Mouse (Mus musculus): ENCODE measurements around the gene Tmem258. TPM values are rescaled to one million over a fixed set of nuclear protein-coding genes. Genes with fewer than 3 reads are reported as not detected.
"Not testable (repeated sequence)": the region's sequence is repeated elsewhere in the genome, so short reads cannot be mapped to it uniquely, and the experiment has no call there.

Tmem258 gene
- total RNA-seq (2022), result 10 to 100 TPM; 70.4 to 87.1 (median 72.2) TPM

DNA sequence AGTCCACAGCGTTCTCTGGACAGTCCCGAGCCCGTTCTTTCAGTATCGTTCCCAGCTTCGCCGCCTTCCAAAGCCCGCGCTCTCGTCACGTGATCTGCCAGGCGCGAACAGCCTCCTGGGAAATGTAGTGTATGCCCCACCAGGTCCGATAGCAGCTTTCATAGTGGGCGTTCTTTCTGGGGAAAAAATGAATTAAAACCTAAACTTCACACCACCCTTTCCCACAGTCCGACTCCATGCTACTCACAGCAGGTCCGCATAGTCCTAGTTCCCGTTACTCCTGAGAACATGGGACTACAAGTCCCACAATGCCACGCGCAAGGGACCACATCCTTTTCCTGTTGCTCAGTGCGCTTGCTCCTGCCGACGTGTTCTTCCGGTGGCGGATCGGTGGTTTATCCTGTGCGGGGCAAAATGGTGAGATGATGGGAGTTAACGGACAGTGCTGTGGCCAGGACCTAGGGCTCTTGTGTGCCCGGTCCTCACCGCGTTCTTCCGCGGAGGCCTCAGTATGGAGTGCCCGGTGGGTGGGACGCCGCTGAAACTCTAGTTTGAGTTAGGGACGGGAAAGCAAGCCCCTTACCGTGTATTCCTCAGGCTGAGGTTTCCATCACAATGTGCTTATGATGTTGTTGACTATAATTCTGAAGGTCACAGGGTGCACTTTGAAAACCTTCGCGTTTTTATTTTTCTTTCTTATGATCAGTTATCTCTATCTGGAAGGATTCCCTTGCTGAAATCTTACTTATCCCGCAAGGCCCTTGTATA lies at the start of gene Tmem258, which contains the start of gene Fen1:
Gene Tmem258 (plus strand): TSS at position 167 of the 768 bp plus-strand sequence.
Gene Fen1 (minus strand): TSS at position 322 of the 768 bp plus-strand sequence.
- peak; percentile 89 to 91 for DNase-seq (ENCODE audit: low spot score in 2 of 2)

DNA sequence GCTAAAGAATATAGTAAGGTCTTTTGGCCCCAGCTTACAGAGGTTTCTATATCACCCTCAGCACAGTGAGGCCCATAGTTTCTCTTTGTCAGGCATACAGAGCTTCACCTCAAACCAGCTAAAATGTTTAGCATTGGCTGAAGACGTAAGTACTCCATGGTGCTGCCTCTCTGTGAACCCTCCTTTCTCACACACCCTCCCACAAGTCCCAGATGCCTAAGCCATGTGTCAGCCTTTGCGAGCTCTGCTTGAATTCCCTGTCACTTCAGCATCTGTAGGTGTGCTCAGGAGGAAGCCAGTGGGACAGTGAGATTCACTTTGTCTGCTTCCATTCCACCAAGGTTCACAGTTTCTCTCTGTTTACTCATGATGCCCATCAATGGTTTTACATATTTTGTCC lies 46.1 kb upstream of the Tmem258 start:
- no peak for DNase-seq (ENCODE audit: low spot score in 2 of 2)

- no peak for DNase-seq (ENCODE audit: low spot score in 2 of 2)
Measured at GRCm38 (mm10) chr19:10163896-10164295, 39.9 kb upstream of the Tmem258 start.

DNA sequence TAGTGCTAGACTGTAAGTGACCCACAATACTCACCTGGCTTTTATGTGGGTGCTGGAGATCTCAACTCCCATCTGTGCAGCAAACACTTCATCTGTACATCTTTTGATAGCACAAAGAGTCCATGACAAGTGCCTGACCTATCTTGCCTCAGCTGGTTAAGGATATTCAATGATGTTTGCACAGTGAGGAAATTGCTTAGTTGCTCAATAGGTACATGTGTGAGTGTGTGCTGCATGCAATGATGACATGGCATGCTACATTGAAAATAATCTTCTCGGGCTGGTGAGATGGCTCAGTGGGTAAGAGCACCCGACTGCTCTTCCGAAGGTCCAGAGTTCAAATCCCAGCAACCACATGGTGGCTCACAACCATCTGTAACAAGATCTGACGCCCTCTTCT lies 37.9 kb upstream of the Tmem258 start:
- not testable (repeated sequence) for DNase-seq (ENCODE audit: low spot score in 2 of 2)

GRCm38 (mm10) chr19:10167112-10167511 lies 36.7 kb upstream of the Tmem258 start:
- no peak for DNase-seq (ENCODE audit: low spot score in 2 of 2)

GRCm38 (mm10) chr19:10167951-10168350 lies 35.9 kb upstream of the Tmem258 start:
- no peak for DNase-seq (ENCODE audit: low spot score in 2 of 2)

GRCm38 (mm10) chr19:10168441-10168840 lies 35.4 kb upstream of the Tmem258 start:
- DNase-seq (ENCODE audit: low spot score in 2 of 2), result no peak

- no peak for DNase-seq (ENCODE audit: low spot score in 2 of 2)
Measured at GRCm38 (mm10) chr19:10169179-10169578, 34.6 kb upstream of the Tmem258 start.

- not testable (repeated sequence) for DNase-seq (ENCODE audit: low spot score in 2 of 2)
Measured at GRCm38 (mm10) chr19:10169692-10170330, 34.0 kb upstream of the Tmem258 start.

DNA sequence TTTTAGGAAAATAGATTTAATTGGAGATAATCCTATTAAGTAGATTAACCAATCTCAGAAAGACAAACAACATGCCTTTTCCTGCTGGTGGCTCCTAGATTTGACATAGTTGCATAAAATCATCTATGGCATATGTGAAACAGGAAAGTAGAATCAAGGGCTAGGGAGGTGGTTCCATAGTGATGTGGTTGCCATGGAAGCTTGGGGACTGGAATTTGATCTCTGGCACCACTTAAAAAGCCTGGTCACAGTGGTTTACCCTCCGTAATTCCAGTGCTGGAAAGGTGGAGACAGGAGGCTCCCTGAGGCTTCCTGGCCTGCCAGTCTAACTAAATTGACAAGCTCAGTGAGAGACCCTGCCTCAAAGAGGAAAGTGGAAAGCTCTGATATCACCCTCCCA lies 33.3 kb upstream of the Tmem258 start:
- DNase-seq (ENCODE audit: low spot score in 2 of 2), result no peak

DNA sequence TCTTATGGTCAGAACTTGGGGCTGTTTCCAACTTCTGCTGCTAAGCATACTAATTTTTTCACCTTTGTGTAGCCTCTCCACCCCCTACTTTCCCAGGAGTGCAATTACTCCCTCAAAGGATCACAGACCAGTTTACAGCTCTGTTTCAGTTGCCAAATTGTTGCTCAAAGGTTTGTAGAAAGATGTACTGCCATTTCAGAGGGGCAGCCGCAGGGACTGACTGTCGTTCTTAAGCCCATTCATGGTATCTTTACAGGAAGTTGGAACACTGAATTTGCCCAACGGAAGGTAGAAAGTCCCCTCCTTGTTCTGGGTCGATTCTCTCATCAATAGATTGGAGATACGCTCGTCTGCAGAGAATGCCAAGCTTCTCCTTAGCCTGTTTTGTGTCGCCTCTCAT lies 32.5 kb upstream of the Tmem258 start:
- no peak for DNase-seq (ENCODE audit: low spot score in 2 of 2)

GRCm38 (mm10) chr19:10171846-10172245 lies 32.0 kb upstream of the Tmem258 start:
- DNase-seq (ENCODE audit: low spot score in 2 of 2), result peak in 1 of 2 experiments; percentile 69

GRCm38 (mm10) chr19:10173116-10173718 lies 30.6 kb upstream of the Tmem258 start:
- DNase-seq (ENCODE audit: low spot score in 2 of 2), result no peak

DNA sequence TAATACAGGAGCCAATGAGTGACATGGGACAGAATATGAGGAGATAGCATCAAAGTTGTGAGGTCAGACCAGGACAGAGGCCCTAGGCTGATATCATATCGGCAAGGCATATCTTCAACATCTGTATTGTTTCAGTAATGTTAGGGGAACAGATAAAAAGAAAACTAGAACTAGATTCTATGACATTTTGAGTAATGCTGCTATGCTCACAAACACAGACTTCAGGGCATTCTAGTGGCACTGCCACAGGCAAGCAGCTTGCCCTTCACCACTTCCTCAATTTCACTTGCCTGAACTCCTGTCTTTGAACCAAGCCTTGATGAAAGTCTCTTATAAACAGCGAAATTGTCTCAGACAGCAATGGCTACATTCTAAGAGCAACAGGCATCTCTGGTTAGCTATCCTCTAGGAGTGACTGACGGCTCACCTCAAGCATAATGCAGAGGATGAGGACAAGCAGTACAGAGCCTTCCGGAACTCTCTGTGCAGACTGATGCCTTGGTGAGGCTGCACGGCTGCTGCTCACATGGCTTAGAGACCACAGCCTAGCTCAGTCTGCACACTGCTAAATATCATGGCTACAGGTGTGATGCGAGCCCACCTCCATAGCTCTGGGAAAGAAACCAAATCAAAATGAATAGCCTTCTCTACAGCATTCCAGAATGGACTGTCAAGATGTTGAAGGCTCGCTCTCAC lies 29.8 kb upstream of the Tmem258 start:
- DNase-seq (ENCODE audit: low spot score in 2 of 2), result no peak

- no peak for DNase-seq (ENCODE audit: low spot score in 2 of 2)
Measured at GRCm38 (mm10) chr19:10174956-10175355, 28.9 kb upstream of the Tmem258 start.

- no peak for DNase-seq (ENCODE audit: low spot score in 2 of 2)
Measured at GRCm38 (mm10) chr19:10176477-10176876, 27.3 kb upstream of the Tmem258 start.

GRCm38 (mm10) chr19:10176941-10177372 lies 26.9 kb upstream of the Tmem258 start:
- no peak for DNase-seq (ENCODE audit: low spot score in 2 of 2)

DNA sequence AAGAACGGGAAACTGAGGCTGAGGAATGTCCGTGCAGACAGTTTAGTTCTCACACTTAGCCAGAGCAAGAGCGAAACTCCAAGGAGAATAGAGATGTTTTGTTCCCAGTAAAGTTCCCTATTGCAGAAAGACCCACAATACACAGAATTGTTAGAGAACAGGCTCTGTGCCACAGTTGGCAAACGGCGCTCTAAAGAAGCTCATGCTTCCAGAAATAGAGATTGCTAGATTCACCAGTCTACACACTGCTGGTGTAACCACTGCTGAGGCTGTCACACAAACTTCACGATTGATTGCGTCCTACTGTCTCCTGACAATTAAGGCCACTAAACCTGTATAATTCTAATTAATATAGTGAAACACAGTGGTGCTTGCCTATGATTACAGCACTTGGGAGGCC lies 22.6 kb upstream of the Tmem258 start:
- peak in 1 of 2 experiments; percentile 55 for DNase-seq (ENCODE audit: low spot score in 2 of 2)

- DNase-seq (ENCODE audit: low spot score in 2 of 2), result no peak
Measured at GRCm38 (mm10) chr19:10182142-10182541, 21.7 kb upstream of the Tmem258 start.

DNA sequence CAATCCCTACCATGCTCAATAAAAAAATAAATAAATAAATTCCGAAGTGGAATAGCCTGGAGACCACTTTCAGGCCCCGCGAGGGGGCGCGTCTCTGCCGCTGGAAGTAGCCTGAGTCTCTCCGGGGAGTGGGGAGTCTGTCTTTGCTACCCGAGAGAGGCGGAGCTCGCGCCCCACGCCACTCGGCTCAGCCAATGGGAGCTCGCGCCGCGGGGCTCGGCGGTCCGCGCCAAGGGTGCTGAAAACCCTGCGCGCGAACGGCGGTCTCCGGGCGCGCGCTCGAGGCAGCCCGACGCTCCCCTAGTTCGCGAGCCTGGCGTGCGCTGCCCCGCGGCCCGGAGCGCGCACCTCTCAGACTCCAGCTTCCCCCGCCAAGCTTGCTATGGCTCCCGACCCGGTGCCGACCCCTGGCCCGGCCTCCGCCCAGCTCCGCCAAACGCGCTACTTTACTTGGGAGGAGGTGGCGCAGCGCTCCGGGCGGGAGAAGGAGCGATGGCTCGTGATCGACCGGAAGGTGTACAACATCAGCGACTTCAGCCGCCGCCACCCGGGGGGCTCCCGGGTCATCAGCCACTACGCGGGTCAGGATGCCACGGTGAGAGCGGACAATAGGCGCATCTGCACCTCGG lies 21.0 kb upstream of the Tmem258 start, which contains the start of gene Fads1:
Gene Fads1 (plus strand): TSS at position 219 of the 629 bp plus-strand sequence.
- DNase-seq (ENCODE audit: low spot score in 2 of 2), result peak; percentile 86 to 93
